Mouse (Mus musculus): ENCODE data around the gene Grk3.

GRCm38 (mm10) chr5:112907504-112907903 lies 108.1 kb downstream of the Grk3 start:
- TF ChIP-seq CTCF (conservative IDR thresholded peaks at IDR 0.05; ENCODE audit: low read length) (no peak), NANOG (IDR thresholded peaks at IDR 0.05; ENCODE audit: borderline replicate concordance, low read length) (no peak)
